Mouse (Mus musculus): ENCODE data around the gene Ino80e. TPM values are rescaled to one million over a fixed set of nuclear protein-coding genes. Genes with fewer than 3 reads are reported as not detected.
A peak's percentile ranks its signal among the peaks of the same experiment; 100 is the strongest.
"Not testable (repeated sequence)": the region's sequence is repeated elsewhere in the genome, so short reads cannot be mapped to it uniquely, and the experiment has no call there.

The Ino80e gene
- 10 to 100 TPM; 42.5 to 44.5 TPM for total RNA-seq (2021)
- polyA plus RNA-seq (2012; rRNA removed): 73.8 and 75.0 TPM in 2 replicates
- long read RNA-seq, transcript Ino80e-203 (7 exons, 1,973 nt): major isoform, 19 of 37 reads
- long read RNA-seq, partial matches to known transcripts: 4 of 37 reads
- long read RNA-seq, other reads (novel, unspliced or antisense): 12 of 37 reads

GRCm38 (mm10) chr7:126862147-126862784 is at the start of gene Ino80e:
TSS of gene Ino80e (minus strand) at chr7:126862377.
- peak; percentile 94 for DNase-seq

GRCm38 (mm10) chr7:126905590-126905989 is 43.4 kb upstream of the Ino80e start:
- DNase-seq: peak; percentile 44

- DNase-seq: not testable (repeated sequence)
Measured at GRCm38 (mm10) chr7:126899781-126900180, 37.6 kb upstream of the Ino80e start.

GRCm38 (mm10) chr7:126898102-126898990 is 36.2 kb upstream of the Ino80e start:
- peak; percentile 97 for DNase-seq

- no peak for DNase-seq
Measured at GRCm38 (mm10) chr7:126897390-126898101, 35.4 kb upstream of the Ino80e start.

- no peak for DNase-seq
Measured at GRCm38 (mm10) chr7:126896912-126897311, 34.7 kb upstream of the Ino80e start.

- DNase-seq: peak; percentile 29
Measured at GRCm38 (mm10) chr7:126888852-126889251, 26.7 kb upstream of the Ino80e start.

- DNase-seq: no peak
Measured at GRCm38 (mm10) chr7:126887281-126887680, 25.1 kb upstream of the Ino80e start.

GRCm38 (mm10) chr7:126884286-126885164 is 22.3 kb upstream of the Ino80e start, which contains the start of gene Taok2:
TSS of gene Taok2 (minus strand) at chr7:126884703.
- DNase-seq: peak; percentile 100

GRCm38 (mm10) chr7:126883731-126884181 is 21.6 kb upstream of the Ino80e start:
- peak; percentile 45 for DNase-seq

- peak; percentile 47 for DNase-seq
Measured at GRCm38 (mm10) chr7:126881040-126881439, 18.9 kb upstream of the Ino80e start.

- DNase-seq: no peak
Measured at GRCm38 (mm10) chr7:126877239-126877638, 15.1 kb upstream of the Ino80e start.

GRCm38 (mm10) chr7:126870520-126870891 is 8.3 kb upstream of the Ino80e start:
- DNase-seq: no peak

GRCm38 (mm10) chr7:126869780-126870519 is 7.8 kb upstream of the Ino80e start:
- DNase-seq: no peak

- no peak for DNase-seq
Measured at GRCm38 (mm10) chr7:126868003-126868402, 5.8 kb upstream of the Ino80e start.

GRCm38 (mm10) chr7:126867534-126867933 is 5.4 kb upstream of the Ino80e start:
- no peak for DNase-seq

GRCm38 (mm10) chr7:126863791-126864190 is 1.6 kb upstream of the Ino80e start:
- no peak for DNase-seq

- DNase-seq: peak; percentile 98
Measured at GRCm38 (mm10) chr7:126861429-126862130, 597 bp downstream of the Ino80e start, which contains the start of gene Hirip3. TSS of gene Hirip3 (plus strand) at chr7:126861972.

GRCm38 (mm10) chr7:126860987-126861386 is 1.2 kb downstream of the Ino80e start:
- no peak for DNase-seq

All from adrenal gland, adult 2 months (tissue).